Mouse (Mus musculus): Measurements from ENCODE around the gene Myh7b. TPM values are rescaled to one million over a fixed set of nuclear protein-coding genes. Genes with fewer than 3 reads are reported as not detected.

Myh7b gene
- total and polyA plus RNA-seq, 3 experiments: 2.2 to 5.9 TPM; not detected in 1

- peak; percentile 68 for DNase-seq (ENCODE audit: low read depth, low spot score)
- Histone ChIP-seq H3K27ac (ENCODE audit: control insufficient read depth, low read depth, low read length) (no peak overlapping the region), H3K4me1 (ENCODE audit: control insufficient read depth in 1 of 2, insufficient read depth in 2 of 2, low read length in 2 of 2) (no peaks in the 10 kb centered on the region), H3K9me3 (replicated peaks; ENCODE audit: insufficient read depth, low read length) (no peaks in the 10 kb centered on the region), H3K79me2 (ENCODE audit: control insufficient read depth, insufficient read depth, low read length, poor library complexity) (no peaks in the 10 kb centered on the region), H3K9ac (ENCODE audit: control insufficient read depth, low read depth, low read length, poor library complexity, severe bottlenecking) (no peak overlapping the region), H3K27me3 (ENCODE audit: control insufficient read depth in 1 of 2, insufficient read depth in 2 of 2, low read length in 2 of 2) (no peaks in the 10 kb centered on the region), H3K36me3 (ENCODE audit: control insufficient read depth in 1 of 2, insufficient read depth in 2 of 2, low read length in 2 of 2) (no peaks in the 10 kb centered on the region), H3K4me3 (ENCODE audit: control insufficient read depth in 1 of 2, insufficient read depth in 1 of 2, low read depth in 2 of 2, low read length in 2 of 2) (no peak overlapping the region)
- 0 out of 2 replicates have a peak, but pooled peaks have one; percentile 35 for TF ChIP-seq MYC (IDR thresholded peaks at IDR 0.05; ENCODE audit: low read depth, low read length)
- no peak for TF ChIP-seq TAL1 (IDR thresholded peaks at IDR 0.05; ENCODE audit: low read length)
- TF ChIP-seq CHD2 (IDR thresholded peaks at IDR 0.05; ENCODE audit: low read length): no peak
- TF ChIP-seq SIN3A (IDR thresholded peaks at IDR 0.05; ENCODE audit: low read length): peak; percentile 55
- TF ChIP-seq RCOR1 (IDR thresholded peaks at IDR 0.05; ENCODE audit: low read depth, low read length): 0 out of 2 replicates have a peak, but pooled peaks have one; percentile 34
- peak; percentile 98 for TF ChIP-seq ZC3H11A (IDR thresholded peaks at IDR 0.05; ENCODE audit: low read depth, low read length)
- peak; percentile 98 for TF ChIP-seq SMC3 (IDR thresholded peaks at IDR 0.05; ENCODE audit: low read depth, low read length)
- peak; percentile 81 to 98 (median 88) for TF ChIP-seq CTCF (IDR thresholded peaks at IDR 0.05 in 2 of 3, conservative IDR thresholded peaks at IDR 0.05 in 1 of 3; ENCODE audit: control insufficient read depth in 1 of 3, insufficient read depth in 1 of 3, low read depth in 2 of 3, low read length in 3 of 3, poor library complexity in 1 of 3, severe bottlenecking in 1 of 3)
Measured at GRCm38 (mm10) chr2:155583927-155584530, 27.0 kb upstream of the Myh7b start.

GRCm38 (mm10) chr2:155585082-155585481 lies 25.9 kb upstream of the Myh7b start:
- Histone ChIP-seq H3K4me1 (ENCODE audit: control insufficient read depth in 1 of 2, insufficient read depth in 2 of 2, low read length in 2 of 2) (no peaks in the 10 kb centered on the region), H3K36me3 (ENCODE audit: control insufficient read depth in 1 of 2, insufficient read depth in 2 of 2, low read length in 2 of 2) (no peaks in the 10 kb centered on the region), H3K9me3 (replicated peaks; ENCODE audit: insufficient read depth, low read length) (no peaks in the 10 kb centered on the region), H3K9ac (ENCODE audit: control insufficient read depth, low read depth, low read length, poor library complexity, severe bottlenecking) (no peak overlapping the region), H3K4me3 (ENCODE audit: control insufficient read depth in 1 of 2, insufficient read depth in 1 of 2, low read depth in 2 of 2, low read length in 2 of 2) (no peak overlapping the region), H3K79me2 (ENCODE audit: control insufficient read depth, insufficient read depth, low read length, poor library complexity) (no peaks in the 10 kb centered on the region), H3K27ac (ENCODE audit: control insufficient read depth, low read depth, low read length) (no peak overlapping the region), H3K27me3 (ENCODE audit: control insufficient read depth in 1 of 2, insufficient read depth in 2 of 2, low read length in 2 of 2) (no peaks in the 10 kb centered on the region)
- DNase-seq (ENCODE audit: low read depth, low spot score): no peak
- no peak for TF ChIP-seq SIN3A (IDR thresholded peaks at IDR 0.05; ENCODE audit: low read length)
- no peak for TF ChIP-seq RCOR1 (IDR thresholded peaks at IDR 0.05; ENCODE audit: low read depth, low read length)
- no peak for TF ChIP-seq ZMIZ1 (IDR thresholded peaks at IDR 0.05; ENCODE audit: low read depth, low read length)
- TF ChIP-seq EP300 (IDR thresholded peaks at IDR 0.05; ENCODE audit: low read depth in 1 of 2, low read length in 2 of 2): no peak
- TF ChIP-seq ZKSCAN1 (IDR thresholded peaks at IDR 0.05; ENCODE audit: low read depth, low read length): no peak
- TF ChIP-seq TBP (IDR thresholded peaks at IDR 0.05; ENCODE audit: low read depth, low read length): no peak
- TF ChIP-seq CHD1 (IDR thresholded peaks at IDR 0.05; ENCODE audit: low read depth, low read length): no peak
- no peak for TF ChIP-seq KAT2A (conservative IDR thresholded peaks at IDR 0.05; ENCODE audit: low read depth, low read length)
- no peak for TF ChIP-seq MYC (IDR thresholded peaks at IDR 0.05; ENCODE audit: low read depth, low read length)
- TF ChIP-seq TAL1 (IDR thresholded peaks at IDR 0.05; ENCODE audit: low read length): no peak
- TF ChIP-seq MAFK (IDR thresholded peaks at IDR 0.05; ENCODE audit: borderline replicate concordance, low read depth, low read length): no peak
